Mouse (Mus musculus) cerebellum, adult 2 months (tissue): ENCODE results near the gene Tango6.

Source experiments
- CTCF ChIP-seq: fragments of 200-500 bp; IDR thresholded peaks from 2 replicates; pipeline ENCODE4 v1.5.1; 2011; ENCODE audit warnings: low read depth, mild to moderate bottlenecking, control low read depth, low read length, moderate library complexity, borderline replicate concordance; ENCODE audit not compliant: insufficient read depth
- POLR2A ChIP-seq: fragments of 200-500 bp; IDR thresholded peaks from 2 replicates; pipeline ENCODE4 v1.6.1; 2011; ENCODE audit warnings: low read length, control low read depth, borderline replicate concordance; ENCODE audit not compliant: insufficient read depth

GRCm38 (mm10) chr8:106809726-106810125 is 126.9 kb downstream of the Tango6 start:
- TF ChIP-seq POLR2A (no peak), CTCF (no peak)
